In genomic region chr14:25461676-25462385, GRCm38 (mm10) we compare ENCODE assay signal across 8 mouse cellular contexts. TPM values are rescaled to one million over a fixed set of nuclear protein-coding genes. Genes with fewer than 3 reads are reported as not detected.
DNase-seq lines count a peak whose midpoint lies in the region; ATAC-seq and TF ChIP-seq lines count a peak whose summit lies in the region.

No protein-coding gene starts in this region.

- peak overlapping the region; percentile 80 for H3K4me2 ChIP-seq in lung, embryonic 14.5 days
- H3K4me2 ChIP-seq in embryonic facial prominence, embryonic 11.5 days (ENCODE audit: low read depth, low read length), result peak overlapping the region; percentile 78
- H3K4me2 ChIP-seq in hindbrain, postnatal 0 days (ENCODE audit: low read depth, low read length), result peak overlapping the region; percentile 89
- H3K4me2 ChIP-seq in midbrain, embryonic 15.5 days, result peak overlapping the region; percentile 74

- H3K9ac ChIP-seq in lung, embryonic 14.5 days, result peak overlapping the region; percentile 96
- H3K9ac ChIP-seq in embryonic facial prominence, embryonic 11.5 days (replicated peaks; ENCODE audit: low read length), result peak overlapping the region; percentile 97
- peak overlapping the region; percentile 96 for H3K9ac ChIP-seq in hindbrain, postnatal 0 days (replicated peaks; ENCODE audit: low read length)
- H3K9ac ChIP-seq in midbrain, embryonic 15.5 days, result peak overlapping the region; percentile 99

- peak; percentile 42 for DNase-seq in lung, embryonic 14.5 days
- DNase-seq in lung, postnatal 4 days, result no peak
- DNase-seq in embryonic facial prominence, embryonic 11.5 days (ENCODE audit: low spot score), result peak; percentile 35
- DNase-seq in hindbrain, postnatal 0 days (ENCODE audit: low spot score), result no peak
- DNase-seq in ovary, postnatal 14 days (ENCODE audit: low spot score), result no peak
- no peak for DNase-seq in Muller cell, postnatal 12 days (ENCODE audit: inconsistent ontology term)

- H3K4me1 ChIP-seq in lung, embryonic 14.5 days (ENCODE audit: insufficient read depth), result peaks cover 44% of the 10 kb centered on the region
- peaks cover 16% of the 10 kb centered on the region for H3K4me1 ChIP-seq in embryonic facial prominence, embryonic 11.5 days (ENCODE audit: control insufficient read depth, insufficient read depth, low read length)
- peaks cover 57% of the 10 kb centered on the region for H3K4me1 ChIP-seq in hindbrain, postnatal 0 days (ENCODE audit: insufficient read depth, low read length)
- peaks cover 69% of the 10 kb centered on the region for H3K4me1 ChIP-seq in midbrain, embryonic 15.5 days

- ATAC-seq in lung, embryonic 14.5 days (ENCODE audit: insufficient read depth), result no peak
- ATAC-seq in embryonic facial prominence, embryonic 11.5 days (replicated peaks; ENCODE audit: insufficient number of reproducible peaks, low FRiP score, low TSS enrichment, low read depth), result no peak
- ATAC-seq in hindbrain, postnatal 0 days, result no peak
- ATAC-seq in midbrain, embryonic 15.5 days (replicated peaks), result no peak
- no peak for ATAC-seq in megakaryocyte-erythroid progenitor cell, adult 5-6 weeks (replicated peaks; ENCODE audit: low FRiP score, low TSS enrichment, poor library complexity, severe bottlenecking)

- TF ChIP-seq CTCF in lung, embryonic 14.5 days (IDR thresholded peaks at IDR 0.05; ENCODE audit: low read depth), result no peak
- TF ChIP-seq CTCF in hindbrain, postnatal 0 days (IDR thresholded peaks at IDR 0.05; ENCODE audit: low read depth), result no peak

- H3K36me3 ChIP-seq in lung, embryonic 14.5 days (ENCODE audit: insufficient read depth), result no peaks in the 10 kb centered on the region
- no peaks in the 10 kb centered on the region for H3K36me3 ChIP-seq in embryonic facial prominence, embryonic 11.5 days (replicated peaks; ENCODE audit: control insufficient read depth, insufficient read depth, low read depth, low read length)
- no peaks in the 10 kb centered on the region for H3K36me3 ChIP-seq in hindbrain, postnatal 0 days (ENCODE audit: insufficient read depth, low read length)
- no peaks in the 10 kb centered on the region for H3K36me3 ChIP-seq in midbrain, embryonic 15.5 days (replicated peaks)

- no peaks in the 10 kb centered on the region for H3K9me3 ChIP-seq in lung, embryonic 14.5 days (ENCODE audit: low read depth, low read length)
- H3K9me3 ChIP-seq in embryonic facial prominence, embryonic 11.5 days (replicated peaks; ENCODE audit: control insufficient read depth, low read length), result no peaks in the 10 kb centered on the region
- no peaks in the 10 kb centered on the region for H3K9me3 ChIP-seq in hindbrain, postnatal 0 days (ENCODE audit: low read length)
- no peaks in the 10 kb centered on the region for H3K9me3 ChIP-seq in midbrain, embryonic 15.5 days

- H3K4me3 ChIP-seq in lung, embryonic 14.5 days (ENCODE audit: low read depth, low read length), result peak overlapping the region; percentile 97
- peak overlapping the region; percentile 100 for H3K4me3 ChIP-seq in embryonic facial prominence, embryonic 11.5 days (ENCODE audit: low read depth, low read length)
- H3K4me3 ChIP-seq in hindbrain, postnatal 0 days (ENCODE audit: low read length), result peak overlapping the region; percentile 85
- peak overlapping the region; percentile 98 for H3K4me3 ChIP-seq in midbrain, embryonic 15.5 days

- 10% methylated on average over 12 of the region's 12 CpGs for WGBS in lung, embryonic 14.5 days
- under 1% methylated on average over 12 of the region's 12 CpGs for WGBS in embryonic facial prominence, embryonic 11.5 days
- WGBS in hindbrain, postnatal 0 days, result 5% methylated on average over 12 of the region's 12 CpGs
- 2% methylated on average over 12 of the region's 12 CpGs for WGBS in midbrain, embryonic 15.5 days

- H3K27me3 ChIP-seq in lung, embryonic 14.5 days (ENCODE audit: insufficient read depth, low read length), result no peaks in the 10 kb centered on the region
- H3K27me3 ChIP-seq in embryonic facial prominence, embryonic 11.5 days (ENCODE audit: control insufficient read depth, insufficient read depth, low read length), result no peaks in the 10 kb centered on the region
- H3K27me3 ChIP-seq in hindbrain, postnatal 0 days (ENCODE audit: insufficient read depth, low read length), result no peaks in the 10 kb centered on the region
- H3K27me3 ChIP-seq in midbrain, embryonic 15.5 days (replicated peaks), result no peaks in the 10 kb centered on the region

- peak overlapping the region; percentile 99 for H3K27ac ChIP-seq in lung, embryonic 14.5 days (ENCODE audit: low read depth)
- H3K27ac ChIP-seq in embryonic facial prominence, embryonic 11.5 days (replicated peaks; ENCODE audit: low read depth, low read length), result peak overlapping the region; percentile 100
- H3K27ac ChIP-seq in hindbrain, postnatal 0 days, result peak overlapping the region; percentile 98
- H3K27ac ChIP-seq in midbrain, embryonic 15.5 days, result peak overlapping the region; percentile 98

RNA-seq across cellular contexts. Expression of gene Zmiz1, which starts 2.8 kb away (rescaled TPM):
- polyA plus RNA-seq in lung, embryonic 14.5 days (2014; fragmentation: Nextera tagmentation; extraction: Ambion mirVana), result 33.5 TPM in 2 replicates
- 27.7 and 34.0 TPM in 2 replicates for polyA plus RNA-seq in embryonic facial prominence, embryonic 11.5 days (2014; fragmentation: Nextera tagmentation; extraction: Ambion mirVana)
- 129 and 135 TPM in 2 replicates for total RNA-seq in hindbrain, postnatal 0 days (2014; rRNA removed)
- 41.9 and 50.6 TPM in 2 replicates for polyA plus RNA-seq in hindbrain, postnatal 0 days (2015; fragmentation: Nextera tagmentation; extraction: Ambion mirVana)
- 77.3 and 78.8 TPM in 2 replicates for polyA plus RNA-seq in midbrain, embryonic 15.5 days (2015; fragmentation: Nextera tagmentation; extraction: Ambion mirVana)
- 51.3 and 56.9 TPM in 2 replicates for total RNA-seq in megakaryocyte-erythroid progenitor cell, adult 5-6 weeks (2014; fragmentation: Nextera tagmentation)
- total RNA-seq in megakaryocyte-erythroid progenitor cell, adult 5-6 weeks (2017), result 6.7 and 12.6 TPM in 2 replicates

Comparison
In these comparisons a context has a peak if more than half of its experiments do, and no peak if none do; other contexts are left out.
1. DNase-seq: peak in lung, embryonic 14.5 days (single experiment) and embryonic facial prominence, embryonic 11.5 days (single experiment); none in lung, postnatal 4 days (0 of 2), hindbrain, postnatal 0 days (single experiment), ovary, postnatal 14 days (single experiment) and Muller cell, postnatal 12 days (single experiment).
2. Peak in every context shown above with its lines, with median percentiles within 50 percentile points of each other: H3K27ac ChIP-seq, H3K4me2 ChIP-seq, H3K4me3 ChIP-seq and H3K9ac ChIP-seq.